Mouse (Mus musculus) heart, embryonic 16.5 days (tissue): ENCODE data around the gene Cyp2b19. TPM values are rescaled to one million over a fixed set of nuclear protein-coding genes. Genes with fewer than 3 reads are reported as not detected.
A peak's percentile ranks its signal among the peaks of the same experiment; 100 is the strongest.
"Not testable (repeated sequence)": the region's sequence is repeated elsewhere in the genome, so short reads cannot be mapped to it uniquely, and the experiment has no call there.

ENCODE experiments used
- ATAC-seq: fragments of 200-750 bp; cut with Nextera tagmentation; replicated peaks from 2 replicates; pipeline ENCODE4 v1.8.0; 2017; ENCODE audit warnings: moderate number of reproducible peaks; ENCODE audit not compliant: insufficient read depth, low FRiP score; ENCODE audit errors: extremely low read depth
- H3K27ac ChIP-seq: fragments of 300-500 bp; sonication (generic); 2 replicates; pipeline ENCODE4 v1.5.1; 2014; ENCODE audit warnings: mild to moderate bottlenecking, low read length, control low read depth, moderate library complexity
- H3K27me3 ChIP-seq: fragments of 300-500 bp; sonication (generic); 2 replicates; pipeline ENCODE4 v1.6.1; 2014; ENCODE audit warnings: low read length, mixed read lengths; ENCODE audit not compliant: control insufficient read depth, insufficient read depth
- H3K36me3 ChIP-seq: fragments of 300-500 bp; sonication (generic); 2 replicates; pipeline ENCODE4 v1.6.1; 2014; ENCODE audit not compliant: control insufficient read depth, insufficient read depth
- H3K4me1 ChIP-seq: fragments of 300-500 bp; sonication (generic); 2 replicates; pipeline ENCODE4 v1.6.1; 2014; ENCODE audit warnings: low read length, mixed read lengths; ENCODE audit not compliant: control insufficient read depth, insufficient read depth
- H3K4me2 ChIP-seq: fragments of 300-500 bp; sonication (generic); 2 replicates; pipeline ENCODE4 v1.6.1; 2014; ENCODE audit warnings: low read depth, mild to moderate bottlenecking, control low read depth, low read length
- H3K4me3 ChIP-seq: fragments of 300-500 bp; sonication (generic); 2 replicates; pipeline ENCODE4 v1.5.1; 2014; ENCODE audit warnings: mild to moderate bottlenecking, control low read depth, low read length
- H3K9ac ChIP-seq: fragments of 300-500 bp; sonication (generic); 2 replicates; pipeline ENCODE4 v1.6.1; 2014; ENCODE audit warnings: low read length, control low read depth
- H3K9me3 ChIP-seq: fragments of 300-500 bp; sonication (generic); replicated peaks from 2 replicates; pipeline ENCODE4 v1.6.1; 2016; ENCODE audit warnings: low read length; ENCODE audit not compliant: control insufficient read depth
- WGBS: fragments of 180-500 bp; shearing (Covaris S2); extraction: QIAGEN DNeasy Blood & Tissue Kit; methylation state at CpG from one replicate; pipeline ENCODE4 v1.1.7; 2014; 5-methylcytosine and 5-hydroxymethylcytosine counted together
- polyA plus RNA-seq: library from polyadenylated mRNA; unstranded; fragments of >200 nt; fragmentation: Nextera tagmentation; extraction: Ambion mirVana; gene quantifications from 2 replicates; pipeline ENCODE4 v1.2.1, GENCODE M21; 2015

Cyp2b19 gene
- polyA plus RNA-seq, 1 experiment from 2014 or later = not detected

GRCm38 (mm10) chr7:26777806-26778205 lies 20.9 kb downstream of the Cyp2b19 start:
- Histone ChIP-seq H3K9me3 (no peaks in the 10 kb centered on the region), H3K4me3 (no peak overlapping the region), H3K9ac (no peak overlapping the region), H3K27ac (no peak overlapping the region), H3K27me3 (no peaks in the 10 kb centered on the region), H3K36me3 (no peaks in the 10 kb centered on the region), H3K4me1 (no peaks in the 10 kb centered on the region), H3K4me2 (no peak overlapping the region)
- no peak for ATAC-seq
- 40% methylated on average over 2 of the region's 2 CpGs for WGBS

- Histone ChIP-seq H3K27ac (no peak overlapping the region), H3K4me2 (no peak overlapping the region), H3K4me3 (no peak overlapping the region), H3K9me3 (no peaks in the 10 kb centered on the region), H3K4me1 (no peaks in the 10 kb centered on the region), H3K36me3 (no peaks in the 10 kb centered on the region), H3K9ac (no peak overlapping the region), H3K27me3 (no peaks in the 10 kb centered on the region)
- no peak for ATAC-seq
- WGBS = 28% methylated on average over 6 of the region's 6 CpGs
Measured at GRCm38 (mm10) chr7:26778474-26778873, 21.5 kb downstream of the Cyp2b19 start.

- H3K36me3 ChIP-seq = no peaks in the 10 kb centered on the region
- H3K9ac ChIP-seq = no peak overlapping the region
- peak; percentile 70; the same call in 1 of the 2 replicates for ATAC-seq
- H3K27ac ChIP-seq = no peak overlapping the region
- no peak overlapping the region for H3K4me2 ChIP-seq
- 84% methylated on average over 5 of the region's 5 CpGs for WGBS
- H3K4me3 ChIP-seq = no peak overlapping the region
- H3K9me3 ChIP-seq = no peaks in the 10 kb centered on the region
- no peaks in the 10 kb centered on the region for H3K4me1 ChIP-seq
- H3K27me3 ChIP-seq = no peaks in the 10 kb centered on the region
Measured at GRCm38 (mm10) chr7:26779799-26780416, 23.0 kb downstream of the Cyp2b19 start.

GRCm38 (mm10) chr7:26780510-26780909 lies 23.6 kb downstream of the Cyp2b19 start:
- H3K4me2 ChIP-seq = no peak overlapping the region
- no peaks in the 10 kb centered on the region for H3K4me1 ChIP-seq
- H3K36me3 ChIP-seq = no peaks in the 10 kb centered on the region
- no peak overlapping the region for H3K27ac ChIP-seq
- WGBS = 13% methylated on average over 11 of the region's 11 CpGs
- no peak for ATAC-seq
- H3K9ac ChIP-seq = no peak overlapping the region
- no peak overlapping the region for H3K4me3 ChIP-seq
- H3K9me3 ChIP-seq = no peaks in the 10 kb centered on the region
- H3K27me3 ChIP-seq = no peaks in the 10 kb centered on the region

GRCm38 (mm10) chr7:26780998-26781766 lies 24.2 kb downstream of the Cyp2b19 start:
- no peak overlapping the region for H3K9ac ChIP-seq
- WGBS = 25% methylated on average over 8 of the region's 8 CpGs
- no peaks in the 10 kb centered on the region for H3K9me3 ChIP-seq
- no peak for ATAC-seq
- H3K36me3 ChIP-seq = no peaks in the 10 kb centered on the region
- no peak overlapping the region for H3K4me2 ChIP-seq
- H3K4me3 ChIP-seq = no peak overlapping the region
- no peaks in the 10 kb centered on the region for H3K4me1 ChIP-seq
- no peaks in the 10 kb centered on the region for H3K27me3 ChIP-seq
- H3K27ac ChIP-seq = no peak overlapping the region

GRCm38 (mm10) chr7:26781767-26782131 lies 24.8 kb downstream of the Cyp2b19 start:
- 38% methylated on average over 7 of the region's 8 CpGs for WGBS
- Histone ChIP-seq H3K27ac (no peak overlapping the region), H3K4me2 (no peak overlapping the region), H3K27me3 (no peaks in the 10 kb centered on the region), H3K9me3 (no peaks in the 10 kb centered on the region), H3K36me3 (no peaks in the 10 kb centered on the region), H3K9ac (no peak overlapping the region), H3K4me3 (no peak overlapping the region), H3K4me1 (no peaks in the 10 kb centered on the region)
- ATAC-seq = no peak

- no peaks in the 10 kb centered on the region for H3K9me3 ChIP-seq
- 40% methylated on average over 5 of the region's 5 CpGs for WGBS
- no peak overlapping the region for H3K27ac ChIP-seq
- H3K27me3 ChIP-seq = no peaks in the 10 kb centered on the region
- H3K36me3 ChIP-seq = no peaks in the 10 kb centered on the region
- no peak for ATAC-seq
- H3K4me3 ChIP-seq = no peak overlapping the region
- no peaks in the 10 kb centered on the region for H3K4me1 ChIP-seq
- H3K4me2 ChIP-seq = no peak overlapping the region
- no peak overlapping the region for H3K9ac ChIP-seq
Measured at GRCm38 (mm10) chr7:26783163-26783562, 26.2 kb downstream of the Cyp2b19 start.

GRCm38 (mm10) chr7:26786013-26786412 lies 29.1 kb downstream of the Cyp2b19 start:
- not testable (repeated sequence) for H3K4me2 ChIP-seq, H3K27ac ChIP-seq, H3K36me3 ChIP-seq, H3K4me1 ChIP-seq, H3K27me3 ChIP-seq, H3K9me3 ChIP-seq, H3K4me3 ChIP-seq, ATAC-seq, H3K9ac ChIP-seq
- 71% methylated on average over 1 of the region's 1 CpGs for WGBS

GRCm38 (mm10) chr7:26789984-26790383 lies 33.0 kb downstream of the Cyp2b19 start:
- no peak for ATAC-seq
- no peaks in the 10 kb centered on the region for H3K4me1 ChIP-seq
- no peak overlapping the region for H3K9ac ChIP-seq
- H3K27me3 ChIP-seq = no peaks in the 10 kb centered on the region
- no peaks in the 10 kb centered on the region for H3K36me3 ChIP-seq
- WGBS = 55% methylated on average over 6 of the region's 6 CpGs
- no peak overlapping the region for H3K27ac ChIP-seq
- H3K4me2 ChIP-seq = no peak overlapping the region
- H3K4me3 ChIP-seq = no peak overlapping the region
- H3K9me3 ChIP-seq = peaks cover 5% of the 10 kb centered on the region; the same call in 1 of the 2 replicates
